Mouse (Mus musculus) brain, embryonic 14.5 days (tissue): ENCODE results near the gene Ecm1. TPM values are rescaled to one million over a fixed set of nuclear protein-coding genes. Genes with fewer than 3 reads are reported as not detected.

Experiments used
- DNase-seq: peaks from one replicate; pipeline ENCODE4 v3.0.0-alpha.2; 2011; ENCODE audit warnings: low read depth
- CTCF ChIP-seq: fragments of 200-500 bp; IDR thresholded peaks from 2 replicates; pipeline ENCODE4 v1.5.1; 2012; ENCODE audit warnings: inconsistent platforms, mild to moderate bottlenecking, moderate library complexity, borderline replicate concordance; ENCODE audit not compliant: insufficient read depth, insufficient read length; ENCODE audit errors: extremely low read depth
- POLR2A ChIP-seq: fragments of 200-500 bp; IDR thresholded peaks from 2 replicates; pipeline ENCODE4 v1.6.1; 2012; ENCODE audit warnings: mild to moderate bottlenecking, inconsistent platforms, borderline replicate concordance; ENCODE audit not compliant: poor library complexity, insufficient read depth, insufficient read length, severe bottlenecking; ENCODE audit errors: extremely low read depth
- polyA plus RNA-seq: library from polyadenylated mRNA; depleted of rRNA; stranded (reverse); fragments of >200 nt; gene quantifications from 2 replicates; pipeline ENCODE4 v1.2.3, GENCODE M21; 2012; rRNA removed

Ecm1 gene
- 20.2 and 21.2 TPM in 2 replicates for polyA plus RNA-seq

- no peak for TF ChIP-seq POLR2A
- TF ChIP-seq CTCF = no peak
- DNase-seq = peak; percentile 5
Measured at GRCm38 (mm10) chr3:95739353-95740104, at the start of gene Ecm1. TSS of gene Ecm1 (minus strand) at chr3:95739569.

GRCm38 (mm10) chr3:95785501-95785900, 46.1 kb upstream of the Ecm1 start:
- no peak for DNase-seq
- TF ChIP-seq POLR2A (no peak), CTCF (no peak)

- DNase-seq = peak; percentile 32
- TF ChIP-seq CTCF (peak; percentile 43; the same call in 1 of the 2 replicates), POLR2A (no peak)
Measured at GRCm38 (mm10) chr3:95771985-95772384, 32.6 kb upstream of the Ecm1 start.

GRCm38 (mm10) chr3:95765534-95765933, 26.2 kb upstream of the Ecm1 start:
- no peak for DNase-seq
- TF ChIP-seq POLR2A (no peak), CTCF (no peak)

- TF ChIP-seq POLR2A (no peak), CTCF (no peak)
- no peak for DNase-seq
Measured at GRCm38 (mm10) chr3:95763811-95764210, 24.4 kb upstream of the Ecm1 start.

GRCm38 (mm10) chr3:95762961-95763360, 23.6 kb upstream of the Ecm1 start:
- peak; percentile 7 for DNase-seq
- TF ChIP-seq CTCF (no peak), POLR2A (no peak)

GRCm38 (mm10) chr3:95761771-95762170, 22.4 kb upstream of the Ecm1 start:
- no peak for DNase-seq
- TF ChIP-seq CTCF (no peak), POLR2A (no peak)

- TF ChIP-seq CTCF (no peak), POLR2A (no peak)
- no peak for DNase-seq
Measured at GRCm38 (mm10) chr3:95760656-95761055, 21.3 kb upstream of the Ecm1 start.

- TF ChIP-seq POLR2A = no peak
- DNase-seq = no peak
Measured at GRCm38 (mm10) chr3:95760106-95760505, 20.7 kb upstream of the Ecm1 start, which contains the start of gene Tars2. TSS of gene Tars2 (minus strand) at chr3:95760206.

GRCm38 (mm10) chr3:95758467-95759218, 19.3 kb upstream of the Ecm1 start:
- TF ChIP-seq POLR2A = no peak
- TF ChIP-seq CTCF = no peak
- no peak for DNase-seq

GRCm38 (mm10) chr3:95756808-95757207, 17.4 kb upstream of the Ecm1 start:
- TF ChIP-seq CTCF (no peak), POLR2A (no peak)
- no peak for DNase-seq
